Mouse (Mus musculus): ENCODE data around the gene Folr2.

Folr2 gene

DNA sequence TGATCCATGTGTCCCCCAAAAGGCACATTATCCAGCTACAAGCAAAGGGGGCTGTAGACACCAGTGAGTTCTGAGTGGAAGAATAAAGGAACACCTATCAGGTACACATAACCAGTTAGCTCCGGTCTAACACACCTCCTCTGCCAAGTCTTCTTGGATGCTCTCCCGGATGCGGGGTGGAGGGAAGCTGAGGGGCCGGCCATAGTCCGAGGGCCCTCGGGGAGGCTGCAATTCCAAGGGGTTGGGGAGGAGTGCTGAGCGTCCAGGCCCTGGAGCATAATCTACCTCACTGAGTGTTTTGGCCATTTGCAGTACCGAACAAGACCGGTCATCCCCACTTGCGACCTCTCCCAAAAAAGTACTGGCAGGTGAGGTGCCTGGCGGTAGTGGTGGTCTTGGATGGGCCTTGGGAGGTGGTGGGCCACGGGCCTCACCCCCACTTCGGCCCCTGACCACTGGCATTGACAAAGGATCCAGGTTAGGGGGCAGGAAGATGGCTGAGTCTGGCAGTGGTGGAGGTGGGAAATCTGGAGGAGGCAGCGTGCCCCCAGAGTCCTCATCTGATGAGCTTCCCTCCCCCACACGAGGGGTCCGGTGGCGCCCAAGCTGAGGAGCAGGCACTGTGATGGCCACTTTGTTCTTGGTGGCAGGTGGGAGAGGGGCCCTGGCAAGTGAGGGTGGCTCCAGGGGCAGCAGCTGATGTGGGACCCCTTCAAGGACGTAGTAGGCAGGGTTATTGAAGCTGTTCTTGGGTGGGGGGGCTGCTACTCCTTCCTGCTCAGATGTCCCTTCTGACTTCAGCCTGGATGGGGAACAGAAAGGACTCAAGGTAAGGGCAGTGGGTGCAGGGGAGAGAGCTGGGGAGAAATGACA is 33.0 kb downstream of the Folr2 start:
- DNase-seq = no peak

DNA sequence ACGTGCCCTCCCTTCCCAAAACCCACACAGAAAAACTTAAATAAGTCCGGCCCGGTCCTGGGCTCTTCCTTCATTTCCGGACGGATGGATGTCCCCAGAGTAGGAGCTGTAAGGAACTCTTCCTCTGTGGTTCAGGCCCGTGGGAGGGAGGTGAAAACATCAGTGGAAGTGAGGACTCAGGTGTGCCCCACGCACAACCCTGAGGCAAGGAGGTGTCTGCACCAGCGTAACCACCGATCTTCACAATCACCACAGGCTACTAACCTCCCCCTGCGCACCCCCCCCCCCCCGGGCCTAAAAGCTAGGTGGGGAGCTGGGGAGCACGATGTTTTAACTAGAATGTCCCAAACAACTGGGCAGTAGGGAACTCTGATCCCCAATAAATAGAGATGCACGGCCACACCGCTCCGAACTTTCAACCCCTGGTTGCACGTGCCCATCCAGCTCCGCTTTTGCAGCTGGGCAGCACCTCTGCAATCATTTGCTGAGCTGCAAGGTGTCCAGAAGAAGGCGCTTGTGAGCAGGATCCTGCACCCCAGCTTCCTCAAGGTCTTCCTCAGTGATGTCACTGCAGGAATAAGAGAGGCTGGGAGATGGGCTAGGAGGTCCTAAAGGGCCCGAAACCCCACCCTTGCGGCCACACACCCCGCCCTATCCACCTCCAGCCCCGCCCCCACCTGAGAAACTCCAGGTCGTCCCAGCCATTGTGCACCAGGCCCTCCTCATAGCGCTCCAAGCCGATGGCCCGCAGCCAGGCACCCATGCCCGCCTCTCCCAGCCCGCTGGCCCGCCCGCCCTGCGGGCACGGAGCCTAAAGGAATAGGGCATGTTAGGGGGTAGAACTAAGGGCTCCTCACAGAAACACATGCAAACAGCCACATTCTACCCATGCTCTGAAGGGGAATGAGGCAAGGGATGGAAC is 33.9 kb downstream of the Folr2 start:
- DNase-seq = no peak

DNA sequence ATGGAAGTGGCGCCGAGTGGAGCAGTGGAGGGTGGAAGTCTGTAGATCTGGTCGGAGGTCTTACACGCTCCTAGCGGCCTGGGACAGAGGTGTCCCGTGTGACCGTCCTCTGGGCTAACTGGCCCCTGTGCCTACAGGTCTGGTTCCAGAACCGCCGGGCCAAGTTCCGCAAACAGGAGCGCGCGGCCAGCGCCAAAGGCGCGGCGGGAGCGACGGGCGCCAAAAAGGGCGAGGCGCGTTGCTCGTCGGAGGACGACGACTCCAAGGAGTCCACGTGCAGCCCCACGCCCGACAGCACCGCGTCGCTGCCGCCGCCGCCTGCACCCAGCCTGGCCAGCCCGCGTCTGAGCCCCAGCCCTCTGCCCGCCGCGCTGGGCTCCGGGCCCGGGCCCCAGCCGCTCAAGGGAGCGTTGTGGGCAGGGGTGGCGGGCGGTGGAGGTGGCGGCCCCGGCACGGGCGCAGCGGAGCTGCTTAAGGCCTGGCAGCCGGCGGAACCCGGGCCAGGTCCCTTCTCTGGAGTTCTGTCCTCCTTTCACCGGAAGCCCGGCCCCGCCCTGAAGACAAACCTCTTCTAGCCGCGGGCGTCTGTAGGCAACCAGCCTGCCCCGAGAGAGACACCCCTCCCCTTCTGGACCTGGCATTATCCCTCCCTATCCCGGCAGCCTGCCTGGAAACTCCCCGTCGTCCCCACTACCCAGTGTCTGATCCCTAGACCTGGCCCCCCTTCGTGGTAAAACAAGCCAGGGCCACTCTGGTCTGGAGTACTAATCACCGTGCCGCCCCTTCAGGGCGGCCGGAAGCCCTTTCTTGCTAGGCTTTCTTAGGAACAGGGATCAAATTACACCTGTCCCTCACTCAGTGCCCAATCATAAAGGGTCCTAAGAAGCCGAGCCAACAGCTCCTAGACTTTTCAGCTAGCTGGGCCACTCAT is 35.2 kb downstream of the Folr2 start:
- DNase-seq = peak in 1 of 2 experiments; percentile 31

DNA sequence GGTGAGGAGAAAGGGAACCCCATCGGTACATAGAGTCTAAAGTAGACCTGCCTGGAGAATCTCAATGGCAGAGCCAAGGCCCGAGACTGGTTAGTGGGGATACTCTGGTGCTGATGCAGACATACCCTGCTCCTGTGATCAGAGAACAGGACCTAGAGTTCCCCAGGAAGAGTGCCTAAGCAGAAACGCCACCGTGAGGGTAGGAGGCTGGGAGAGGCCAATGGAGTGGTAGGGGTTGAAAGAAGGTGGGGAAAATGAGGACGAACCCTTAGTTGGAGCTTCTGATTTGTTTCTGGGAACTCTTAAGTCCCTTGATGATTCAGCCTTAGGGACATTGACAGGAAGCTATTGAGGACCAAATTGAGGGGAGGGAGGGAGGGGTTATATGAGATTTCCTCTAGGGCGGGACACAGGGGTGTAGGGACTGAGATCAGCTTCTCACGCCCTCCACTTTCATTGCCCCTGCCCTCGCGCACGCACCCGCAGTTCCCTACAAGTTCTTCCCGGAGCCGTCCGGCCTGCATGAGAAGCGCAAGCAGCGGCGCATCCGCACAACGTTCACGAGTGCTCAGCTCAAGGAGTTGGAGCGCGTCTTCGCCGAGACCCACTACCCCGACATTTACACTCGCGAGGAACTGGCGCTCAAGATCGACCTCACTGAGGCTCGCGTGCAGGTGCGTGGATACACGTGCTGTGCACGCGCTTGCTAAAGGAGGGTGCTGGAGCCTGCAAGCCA is 36.5 kb downstream of the Folr2 start:
- no peak for DNase-seq

DNA sequence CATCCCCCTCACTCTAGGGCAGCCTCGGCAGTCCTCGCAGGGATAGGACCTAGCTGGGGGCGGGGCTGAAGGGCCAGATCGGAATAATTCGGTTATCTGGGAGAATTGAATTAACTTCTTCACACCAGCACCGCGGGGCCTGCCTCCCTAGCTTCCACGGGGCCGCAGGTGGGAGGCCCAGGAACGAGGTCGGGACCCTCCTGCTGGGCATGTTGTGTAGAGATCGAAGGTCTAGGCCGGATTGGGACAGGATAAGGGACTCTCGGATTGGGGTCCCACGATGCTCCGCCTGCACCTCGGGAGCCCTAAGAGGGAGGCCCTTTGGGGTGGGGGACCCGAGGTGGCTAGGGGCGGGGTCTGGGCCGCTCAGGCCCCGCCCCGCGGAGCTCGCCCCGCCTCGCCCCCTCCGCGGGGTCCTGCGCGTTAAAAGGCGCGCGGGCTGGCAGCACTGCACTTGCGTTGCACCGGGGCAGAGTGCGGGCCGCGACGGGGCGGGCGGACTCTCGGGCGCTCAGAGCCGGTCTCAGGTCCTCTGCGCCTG is 39.1 kb downstream of the Folr2 start, which contains the start of gene Phox2a:
Phox2a (plus strand) TSS at position 453 of the 541 bp plus-strand sequence.
- DNase-seq = no peak

Data from thymus, postnatal 36 days (tissue).